Mouse (Mus musculus) forebrain, embryonic 13.5 days (tissue): Measurements from ENCODE around the gene Sept5. TPM values are rescaled to one million over a fixed set of nuclear protein-coding genes. Genes with fewer than 3 reads are reported as not detected.

ENCODE experiments used
- ATAC-seq: fragments of 200-750 bp; cut with Nextera tagmentation; 2 replicates; pipeline ENCODE4 v1.8.0; 2017
- H3K27ac ChIP-seq: fragments of 300-500 bp; sonication (generic); 2 replicates; pipeline ENCODE4 v1.5.1; 2015; ENCODE audit warnings: inconsistent platforms, mild to moderate bottlenecking, moderate library complexity
- H3K27me3 ChIP-seq: fragments of 300-500 bp; sonication (generic); 2 replicates; pipeline ENCODE4 v1.6.1; 2015; ENCODE audit warnings: mild to moderate bottlenecking, inconsistent platforms
- H3K36me3 ChIP-seq: fragments of 300-500 bp; sonication (generic); 2 replicates; pipeline ENCODE4 v1.6.1; 2015; ENCODE audit warnings: mild to moderate bottlenecking, inconsistent platforms; ENCODE audit not compliant: poor library complexity, severe bottlenecking
- H3K4me1 ChIP-seq: fragments of 300-500 bp; sonication (generic); 2 replicates; pipeline ENCODE4 v1.6.1; 2015; ENCODE audit warnings: inconsistent platforms
- H3K4me2 ChIP-seq: fragments of 300-500 bp; sonication (generic); 2 replicates; pipeline ENCODE4 v1.6.1; 2015; ENCODE audit warnings: inconsistent platforms, mild to moderate bottlenecking, moderate library complexity
- H3K4me3 ChIP-seq: fragments of 300-500 bp; sonication (generic); 2 replicates; pipeline ENCODE4 v1.5.1; 2015; ENCODE audit warnings: mild to moderate bottlenecking, inconsistent platforms
- H3K9ac ChIP-seq: fragments of 300-500 bp; sonication (generic); 2 replicates; pipeline ENCODE4 v1.6.1; 2015; ENCODE audit warnings: mild to moderate bottlenecking, inconsistent platforms
- H3K9me3 ChIP-seq: fragments of 300-500 bp; sonication (generic); replicated peaks from 2 replicates; pipeline ENCODE4 v1.6.1; 2016; ENCODE audit warnings: inconsistent platforms
- WGBS: fragments of 180-500 bp; shearing (Covaris S2); methylation state at CpG from one replicate; pipeline ENCODE4 v1.1.7; 2015; 5-methylcytosine and 5-hydroxymethylcytosine counted together
- polyA plus RNA-seq: library from polyadenylated mRNA; unstranded; fragments of >200 nt; fragmentation: Nextera tagmentation; extraction: Ambion mirVana; gene quantifications from 2 replicates; pipeline ENCODE4 v1.2.1, GENCODE M21; 2015

The Sept5 gene
- polyA plus RNA-seq, 1 experiment from 2014 or later, result 115 TPM

- Histone ChIP-seq H3K9ac (no peak overlapping the region), H3K4me1 (no peaks in the 10 kb centered on the region), H3K27ac (no peak overlapping the region), H3K4me2 (no peak overlapping the region), H3K4me3 (no peak overlapping the region), H3K27me3 (peaks cover 16% of the 10 kb centered on the region), H3K9me3 (no peaks in the 10 kb centered on the region), H3K36me3 (no peaks in the 10 kb centered on the region)
- WGBS, result 75% methylated on average over 8 of the region's 8 CpGs
- no peak for ATAC-seq
Observed at GRCm38 (mm10) chr16:18574196-18574595, 55.6 kb downstream of the Sept5 start.

Other genes starting within 250 kb of the Sept5 start
- 23.4 and 25.1 TPM in 2 replicates for gene Txnrd2, start 203.6 kb downstream of the Sept5 start, polyA plus RNA-seq
- 64.0 and 70.1 TPM in 2 replicates for gene Comt, start 203.1 kb downstream of the Sept5 start, polyA plus RNA-seq
- 14.5 and 14.8 TPM in 2 replicates for gene Gnb1l, start 131.2 kb downstream of the Sept5 start, polyA plus RNA-seq
- gene Rtl10, start 131.1 kb downstream of the Sept5 start, polyA plus RNA-seq, result 3.6 TPM in 2 replicates
- 0.39 and 0.56 TPM in 2 replicates for gene Tbx1, start 39.3 kb downstream of the Sept5 start, polyA plus RNA-seq
- 5.1 and 6.0 TPM in 2 replicates for gene Gp1bb, start 7.6 kb downstream of the Sept5 start, polyA plus RNA-seq
- gene Gm49601, start 3.5 kb downstream of the Sept5 start, polyA plus RNA-seq, result 10.0 and 18.2 TPM in 2 replicates
- gene Cldn5, start 146.9 kb upstream of the Sept5 start, polyA plus RNA-seq, result 44.6 and 53.2 TPM in 2 replicates
- gene Ufd1, start 181.8 kb upstream of the Sept5 start, polyA plus RNA-seq, result 114 and 118 TPM in 2 replicates
- gene Cdc45, start 182.0 kb upstream of the Sept5 start, polyA plus RNA-seq, result 48.7 and 51.3 TPM in 2 replicates
- gene 2510002D24Rik, start 206.6 kb upstream of the Sept5 start, polyA plus RNA-seq, result 26.1 and 29.6 TPM in 2 replicates
- not detected in 2 replicates for gene Gm28539, start 206.6 kb upstream of the Sept5 start, polyA plus RNA-seq
- gene Mrpl40, start 246.9 kb upstream of the Sept5 start, polyA plus RNA-seq, result 78.6 and 87.4 TPM in 2 replicates
- 21.4 and 25.8 TPM in 2 replicates for gene Hira, start 247.1 kb upstream of the Sept5 start, polyA plus RNA-seq